Mouse (Mus musculus) MEL (cell line): ENCODE measurements around the gene Polk. TPM values are rescaled to one million over a fixed set of nuclear protein-coding genes. Genes with fewer than 3 reads are reported as not detected.
A peak's percentile ranks its signal among the peaks of the same experiment; 100 is the strongest.

Experiments used
- DNase-seq: peaks from one replicate; pipeline ENCODE4 v3.0.0; 2011; ENCODE audit warnings: low read depth, low spot score
- H3K27ac ChIP-seq: 2 replicates; pipeline ENCODE4 v1.5.1; 2012; ENCODE audit warnings: low read depth, mild to moderate bottlenecking, control low read depth, low read length, moderate library complexity; ENCODE audit not compliant: control insufficient read depth
- H3K27me3 ChIP-seq, 2 experiments: fragments of 150-350 bp in 1 of 2; sonication (generic) in 1 of 2; 2 replicates each; pipeline ENCODE4 v1.6.1; 2012; ENCODE audit warnings: low read length in 2 of 2, mild to moderate bottlenecking in 2 of 2, improper control_type of control experiment in 1 of 2, moderate library complexity in 1 of 2; ENCODE audit not compliant: insufficient read depth in 2 of 2, control insufficient read depth in 1 of 2
- H3K36me3 ChIP-seq, 2 experiments: 2 replicates each; pipeline ENCODE4 v1.6.1; 2012 to 2014; ENCODE audit warnings: low read length in 2 of 2, improper control_type of control experiment in 1 of 2, inconsistent platforms in 1 of 2, mild to moderate bottlenecking in 1 of 2; ENCODE audit not compliant: insufficient read depth in 2 of 2, control insufficient read depth in 1 of 2
- H3K4me1 ChIP-seq, 2 experiments: fragments of 150-350 bp in 1 of 2; sonication (generic) in 1 of 2; 2 replicates each; pipeline ENCODE4 v1.6.1; 2012; ENCODE audit warnings: low read length in 2 of 2, improper control_type of control experiment in 1 of 2, mild to moderate bottlenecking in 1 of 2; ENCODE audit not compliant: insufficient read depth in 2 of 2, control insufficient read depth in 1 of 2
- H3K4me3 ChIP-seq, 2 experiments: fragments of 150-350 bp in 1 of 2; sonication (generic) in 1 of 2; 2 replicates each; pipeline ENCODE4 v1.5.1; 2012; ENCODE audit warnings: low read depth in 2 of 2, low read length in 2 of 2, mild to moderate bottlenecking in 2 of 2, moderate library complexity in 2 of 2, control low read depth in 1 of 2, improper control_type of control experiment in 1 of 2; ENCODE audit not compliant: control insufficient read depth in 1 of 2, insufficient read depth in 1 of 2
- H3K79me2 ChIP-seq: 2 replicates; pipeline ENCODE4 v1.6.1; 2012; ENCODE audit warnings: mild to moderate bottlenecking, low read length, moderate library complexity; ENCODE audit not compliant: control insufficient read depth, poor library complexity, insufficient read depth
- H3K9ac ChIP-seq: 2 replicates; pipeline ENCODE4 v1.6.1; 2012; ENCODE audit warnings: low read depth, mild to moderate bottlenecking, control low read depth, low read length, moderate library complexity; ENCODE audit not compliant: control insufficient read depth, poor library complexity, severe bottlenecking
- H3K9me3 ChIP-seq: fragments of 150-350 bp; sonication (generic); replicated peaks from 2 replicates; pipeline ENCODE4 v1.6.1; 2012; ENCODE audit warnings: mild to moderate bottlenecking, low read length, improper control_type of control experiment, moderate library complexity; ENCODE audit not compliant: insufficient read depth
- CHD2 ChIP-seq: IDR thresholded peaks from 2 replicates; pipeline ENCODE4 v1.6.1; 2011; ENCODE audit warnings: low read length, improper control_type of control experiment
- CTCF ChIP-seq, 3 experiments: IDR thresholded peaks in 2 of 3; conservative IDR thresholded peaks in 1 of 3; 2 replicates each; pipeline ENCODE4 v1.5.1; 2011 to 2012; ENCODE audit warnings: low read length in 3 of 3, low read depth in 2 of 3, mild to moderate bottlenecking in 2 of 3, improper control_type of control experiment in 1 of 3, inconsistent platforms in 1 of 3, mixed read lengths in 1 of 3, moderate library complexity in 1 of 3; ENCODE audit not compliant: control insufficient read depth in 1 of 3, insufficient read depth in 1 of 3, poor library complexity in 1 of 3, severe bottlenecking in 1 of 3
- MAFK ChIP-seq: IDR thresholded peaks from 2 replicates; pipeline ENCODE4 v1.6.1; 2011; ENCODE audit warnings: low read depth, mild to moderate bottlenecking, low read length, improper control_type of control experiment, borderline replicate concordance
- MAX ChIP-seq: IDR thresholded peaks from 2 replicates; pipeline ENCODE4 v1.6.1; 2011; ENCODE audit warnings: low read length, improper control_type of control experiment
- MAZ ChIP-seq: IDR thresholded peaks from 2 replicates; pipeline ENCODE4 v1.6.1; 2012; ENCODE audit warnings: low read depth, mild to moderate bottlenecking, inconsistent platforms, low read length, improper control_type of control experiment
- MXI1 ChIP-seq: IDR thresholded peaks from 2 replicates; pipeline ENCODE4 v1.6.1; 2011; ENCODE audit warnings: mild to moderate bottlenecking, low read depth, low read length, improper control_type of control experiment
- MYC ChIP-seq: IDR thresholded peaks from 2 replicates; pipeline ENCODE4 v1.6.1; 2011; ENCODE audit warnings: low read depth, mild to moderate bottlenecking, low read length, improper control_type of control experiment, moderate library complexity
- NELFE ChIP-seq: IDR thresholded peaks from 2 replicates; pipeline ENCODE4 v1.6.1; 2011; ENCODE audit warnings: low read depth, low read length, improper control_type of control experiment
- POLR2AphosphoS5 ChIP-seq: IDR thresholded peaks from 2 replicates; pipeline ENCODE4 v1.6.1; 2012; ENCODE audit warnings: low read depth, borderline replicate concordance, mild to moderate bottlenecking, inconsistent platforms, low read length, moderate library complexity, mixed read lengths
- RAD21 ChIP-seq: IDR thresholded peaks from 2 replicates; pipeline ENCODE4 v1.6.1; 2011; ENCODE audit warnings: mild to moderate bottlenecking, low read depth, low read length, improper control_type of control experiment
- SIN3A ChIP-seq: IDR thresholded peaks from 2 replicates; pipeline ENCODE4 v1.6.1; 2012; ENCODE audit warnings: low read length, improper control_type of control experiment, inconsistent platforms
- SMC3 ChIP-seq: IDR thresholded peaks from 2 replicates; pipeline ENCODE4 v1.6.1; 2011; ENCODE audit warnings: low read depth, low read length, improper control_type of control experiment
- USF1 ChIP-seq: IDR thresholded peaks from 2 replicates; pipeline ENCODE4 v1.6.1; 2014; ENCODE audit warnings: low read depth, mild to moderate bottlenecking, inconsistent platforms, low read length, improper control_type of control experiment, moderate library complexity
- ZC3H11A ChIP-seq: IDR thresholded peaks from 2 replicates; pipeline ENCODE4 v1.6.1; 2012; ENCODE audit warnings: low read depth, mild to moderate bottlenecking, inconsistent platforms, low read length, improper control_type of control experiment
- ZKSCAN1 ChIP-seq: IDR thresholded peaks from 2 replicates; pipeline ENCODE4 v1.6.1; 2012; ENCODE audit warnings: low read depth, mild to moderate bottlenecking, inconsistent platforms, low read length, improper control_type of control experiment, moderate library complexity
- polyA plus RNA-seq, 2 experiments: library from polyadenylated mRNA; stranded (reverse) in 1 of 2; unstranded in 1 of 2; fragments of >175 nt in 1 of 2; fragments of >200 nt in 1 of 2; gene quantifications; 2 replicates each; pipeline versions ENCODE4 v1.2.1 to v1.2.4; 2012; ENCODE audit warnings: low replicate concordance in 2 of 2, low read depth in 1 of 2; ENCODE audit not compliant: insufficient read length in 2 of 2, insufficient read depth in 1 of 2, missing spikeins in 1 of 2
- total RNA-seq: library from RNA; depleted of rRNA; stranded (reverse); fragments of 300-350 nt; gene quantifications from 2 replicates; pipeline ENCODE4 v1.2.3, GENCODE M21; 2012; rRNA removed

Polk gene
- total and polyA plus RNA-seq, 3 experiments, result 2.9 to 3.6 TPM; not detected in 1

DNA sequence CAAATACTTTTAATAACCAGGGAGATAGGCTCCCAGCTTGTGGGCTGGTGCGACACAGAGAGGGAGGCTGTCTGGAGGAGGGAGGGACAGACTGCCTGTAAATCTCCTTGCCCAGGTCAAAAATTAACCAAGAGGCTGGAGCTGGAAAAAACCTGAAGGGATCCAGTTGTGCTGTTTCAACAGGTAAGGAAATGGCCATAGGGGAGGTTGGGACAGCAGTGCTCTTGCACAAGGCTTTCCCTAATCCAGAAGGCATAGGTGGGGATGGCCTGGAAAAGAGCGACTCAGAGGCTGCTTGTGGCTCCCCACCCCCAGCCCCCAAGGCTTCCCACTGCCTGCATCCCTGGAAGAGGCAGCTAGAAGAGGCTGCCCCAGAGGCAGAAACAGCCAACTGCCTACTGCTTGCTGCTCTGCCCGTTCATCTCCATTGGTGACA lies 110.0 kb downstream of the Polk start:
- H3K4me1 ChIP-seq, result peaks cover 2 to 23% of the 10 kb centered on the region in 2 experiments; a peak in 3 of 4 replicates
- TF ChIP-seq ZKSCAN1 (no peak), MAFK (no peak), MAX (no peak), CHD2 (no peak), POLR2AphosphoS5 (no peak), SIN3A (no peak), NELFE (no peak), CTCF (IDR thresholded peaks at IDR 0.05 in 2 of 3, conservative IDR thresholded peaks at IDR 0.05 in 1 of 3; ENCODE audit: control insufficient read depth in 1 of 3, insufficient read depth in 1 of 3, low read depth in 2 of 3, low read length in 3 of 3, poor library complexity in 1 of 3, severe bottlenecking in 1 of 3) (no peak), USF1 (no peak)
- H3K36me3 ChIP-seq, result peaks cover 0 to 11% of the 10 kb centered on the region in 2 experiments; a peak in 2 of 4 replicates

DNA sequence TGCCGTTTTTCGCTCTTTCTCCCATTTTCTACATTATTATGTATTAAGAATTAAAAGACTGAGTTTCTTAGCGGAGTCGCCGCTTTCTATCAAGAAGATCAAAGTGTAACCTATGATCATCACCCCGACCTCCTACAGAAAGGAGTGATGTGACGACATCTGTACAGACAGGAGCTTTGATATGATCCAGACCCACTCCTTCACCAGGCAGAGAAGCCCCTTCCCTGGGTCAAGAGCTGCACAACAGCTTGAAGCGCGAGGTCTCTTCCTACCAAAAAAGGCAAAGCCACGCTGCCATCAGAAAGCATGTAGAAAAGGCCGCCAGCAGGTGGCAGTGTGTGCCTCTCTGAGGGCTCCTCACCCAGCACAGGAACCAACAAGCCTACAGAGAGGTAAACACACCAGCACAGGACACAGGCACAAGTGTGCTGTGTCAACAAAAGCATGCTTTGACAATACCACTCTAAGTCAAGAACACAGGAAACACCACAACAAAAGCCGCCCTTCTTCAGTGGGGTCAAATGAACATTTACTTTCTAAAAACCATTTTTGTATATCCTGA lies 110.7 kb downstream of the Polk start:
- Histone ChIP-seq H3K27ac (no peak overlapping the region), H3K4me3 (no peak overlapping the region), H3K36me3 (peaks cover 0 to 9% of the 10 kb centered on the region in 2 experiments; a peak in 2 of 4 replicates), H3K4me1 (peaks cover 1 to 19% of the 10 kb centered on the region in 2 experiments; a peak in 3 of 4 replicates), H3K27me3 (no peaks in the 10 kb centered on the region), H3K79me2 (no peaks in the 10 kb centered on the region), H3K9me3 (no peaks in the 10 kb centered on the region), H3K9ac (no peak overlapping the region)
- DNase-seq, result peak; percentile 90
- peak; percentile 90 for TF ChIP-seq SMC3
- TF ChIP-seq USF1, result no peak
- peak; percentile 88 for TF ChIP-seq RAD21
- TF ChIP-seq SIN3A, result peak; percentile 70
- no peak for TF ChIP-seq MAZ
- TF ChIP-seq ZC3H11A, result peak; percentile 88
- TF ChIP-seq MXI1, result peak; percentile 73; the same call in 1 of the 2 replicates
- TF ChIP-seq MAX, result peak; percentile 51
- TF ChIP-seq CTCF (IDR thresholded peaks at IDR 0.05 in 2 of 3, conservative IDR thresholded peaks at IDR 0.05 in 1 of 3; ENCODE audit: control insufficient read depth in 1 of 3, insufficient read depth in 1 of 3, low read depth in 2 of 3, low read length in 3 of 3, poor library complexity in 1 of 3, severe bottlenecking in 1 of 3), result peak; percentile 58 to 83 (median 75)
- peak; percentile 67; the same call in 1 of the 2 replicates for TF ChIP-seq MYC

More for the DNA sequence above, 110.0 kb downstream of the Polk start:
- Histone ChIP-seq H3K9ac (no peak overlapping the region), H3K27ac (no peak overlapping the region), H3K4me3 (no peak overlapping the region), H3K9me3 (no peaks in the 10 kb centered on the region), H3K79me2 (no peaks in the 10 kb centered on the region), H3K27me3 (no peaks in the 10 kb centered on the region)
- no peak for DNase-seq

Other genes with a start within 250 kb of the Polk start
- 15.5 and 17.1 TPM in 2 replicates for gene Poc5, start 154.3 kb downstream of the Polk start, total RNA-seq
- gene Poc5, start 154.3 kb downstream of the Polk start, polyA plus RNA-seq, result 10 to 100 TPM in 1 of 2 experiments, not detected in 1; 25.4 TPM
- gene Ankdd1b, start 71.4 kb downstream of the Polk start, total RNA-seq, result 0.03 and 0.12 TPM in 2 replicates
- not detected for gene Ankdd1b, start 71.4 kb downstream of the Polk start, polyA plus RNA-seq
- not detected in 2 replicates for gene Gm17622, start 51.8 kb downstream of the Polk start, total RNA-seq
- gene Gm17622, start 51.8 kb downstream of the Polk start, polyA plus RNA-seq, result not detected
- gene Col4a3bp, start within 50 bp of the Polk start, total RNA-seq, result 8.8 and 8.9 TPM in 2 replicates
- gene Col4a3bp, start within 50 bp of the Polk start, polyA plus RNA-seq, result 10 to 100 TPM in 1 of 2 experiments, not detected in 1; 12.1 TPM
- 52.5 and 54.1 TPM in 2 replicates for gene Hmgcr, start 128.4 kb upstream of the Polk start, total RNA-seq
- gene Hmgcr, start 128.4 kb upstream of the Polk start, polyA plus RNA-seq, result 10 to 100 TPM in 1 of 2 experiments, not detected in 1; 69.8 TPM
- not detected in 2 replicates for gene Ankrd31, start 205.7 kb upstream of the Polk start, total RNA-seq
- not detected for gene Ankrd31, start 205.7 kb upstream of the Polk start, polyA plus RNA-seq